Mouse (Mus musculus): Measurements from ENCODE around the gene Lpin1.
A peak's percentile ranks its signal among the peaks of the same experiment; 100 is the strongest.

Lpin1 gene

DNA sequence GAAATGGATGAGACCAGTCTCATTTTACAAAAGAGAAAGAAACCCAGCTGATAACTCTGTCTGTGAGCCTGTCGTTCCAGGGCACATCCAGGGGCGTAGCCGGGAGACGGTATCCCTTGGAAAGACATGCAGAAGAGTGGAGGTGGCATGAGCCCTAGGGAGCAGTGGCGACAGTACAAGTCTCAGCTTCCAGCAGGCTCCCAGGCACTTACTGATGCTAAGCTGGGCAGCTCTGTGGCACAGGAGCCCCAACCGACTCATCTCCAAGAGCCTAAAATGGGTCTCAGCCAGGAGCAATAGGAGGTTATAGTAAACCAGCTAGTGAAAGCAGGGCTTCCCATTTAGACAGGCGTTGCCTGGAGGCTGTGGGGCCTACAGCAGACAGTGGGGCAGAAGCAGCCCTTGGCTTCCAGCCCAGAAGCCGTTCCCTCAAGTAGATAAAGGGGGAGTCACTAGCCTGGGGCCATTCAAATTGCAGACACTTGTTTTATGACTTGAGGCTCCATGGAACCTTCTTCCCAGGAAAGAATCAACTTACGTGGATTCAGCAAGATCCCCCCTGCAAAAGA lies 33.0 kb downstream of the Lpin1 start:
- no peak for ATAC-seq (ENCODE audit: low TSS enrichment)

DNA sequence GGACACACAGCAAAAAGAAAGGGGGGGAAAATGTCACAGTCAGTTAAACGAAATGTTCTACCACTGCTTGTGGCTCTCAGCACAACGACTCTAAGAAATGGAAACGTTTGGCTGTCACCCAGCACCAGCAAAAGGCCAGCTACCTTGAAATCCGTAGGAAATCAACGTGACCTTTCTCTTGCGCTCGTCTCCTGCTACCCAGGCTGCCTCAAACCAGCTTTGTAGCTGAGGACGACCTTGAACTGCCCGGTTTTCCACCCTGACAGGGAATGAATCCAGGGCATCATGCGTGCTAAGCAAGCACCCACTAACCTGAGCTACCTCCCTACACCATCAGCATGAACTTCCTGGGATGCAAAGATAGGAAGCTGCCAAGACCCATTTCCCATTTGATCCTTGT lies 39.5 kb downstream of the Lpin1 start:
- ATAC-seq (ENCODE audit: low TSS enrichment): no peak

DNA sequence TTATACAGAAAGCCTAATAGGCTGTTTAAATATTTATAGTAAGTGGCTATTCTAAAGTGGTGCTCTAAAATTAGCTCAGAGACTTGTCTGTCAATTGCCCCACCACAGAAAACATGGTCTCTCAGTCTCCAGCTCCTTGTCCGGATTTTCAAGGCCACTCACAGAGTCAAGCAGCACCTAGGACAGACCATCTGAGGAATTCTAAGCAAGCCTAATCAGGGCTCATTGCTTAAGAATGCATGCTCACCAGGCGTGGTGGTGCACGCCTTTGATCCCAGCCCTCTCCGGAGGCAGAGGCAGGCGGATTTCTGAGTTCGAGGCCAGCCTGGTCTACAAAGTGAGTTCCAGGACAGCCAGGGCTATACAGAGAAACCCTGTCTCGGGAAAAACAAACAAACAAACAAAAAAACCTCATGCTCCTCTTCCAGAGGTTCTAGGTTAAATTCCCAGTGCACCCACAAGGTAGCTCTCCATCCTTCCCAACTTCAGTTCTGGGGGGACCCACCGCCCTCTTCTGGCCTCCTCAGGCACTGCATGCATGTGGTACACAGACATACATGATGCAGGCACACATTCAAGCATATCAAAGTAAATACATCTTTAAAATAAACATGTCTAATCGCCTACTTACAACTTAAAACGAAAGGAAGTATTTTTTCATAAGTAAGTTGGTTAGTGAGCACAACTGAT lies 40.2 kb downstream of the Lpin1 start:
- ATAC-seq (ENCODE audit: low TSS enrichment): no peak

- ATAC-seq (ENCODE audit: low TSS enrichment): peak; percentile 17; the same call in 1 of the 2 replicates
Observed at GRCm38 (mm10) chr12:16568936-16569650, 41.7 kb downstream of the Lpin1 start.

GRCm38 (mm10) chr12:16568496-16568895 lies 42.3 kb downstream of the Lpin1 start:
- ATAC-seq (ENCODE audit: low TSS enrichment): peak; percentile 83

- no peak for ATAC-seq (ENCODE audit: low TSS enrichment)
Observed at GRCm38 (mm10) chr12:16568090-16568489, 42.7 kb downstream of the Lpin1 start.

DNA sequence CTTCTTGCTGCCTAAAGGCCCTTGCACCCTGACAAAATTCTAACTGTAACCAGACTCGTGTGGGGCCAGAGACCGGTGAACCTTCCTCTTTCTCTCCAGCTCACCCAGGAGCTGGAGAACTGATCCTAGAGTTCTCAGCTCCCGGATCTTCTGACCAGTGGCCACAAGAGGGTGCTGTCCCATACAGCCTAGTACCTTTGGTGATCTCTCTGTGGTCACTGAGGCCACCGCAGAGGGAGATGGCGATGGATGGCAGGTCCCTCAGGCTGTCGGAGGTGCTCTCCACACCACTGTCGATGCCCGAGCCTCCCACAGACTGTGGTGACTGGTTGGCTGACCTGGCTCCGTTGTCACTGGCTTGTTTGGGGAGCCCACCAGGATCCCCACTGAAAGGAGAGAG lies 47.3 kb downstream of the Lpin1 start:
- peak; percentile 64; the same call in 1 of the 2 replicates for ATAC-seq (ENCODE audit: low TSS enrichment)

GRCm38 (mm10) chr12:16562647-16563046 lies 48.1 kb downstream of the Lpin1 start:
- no peak for ATAC-seq (ENCODE audit: low TSS enrichment)

- ATAC-seq (ENCODE audit: low TSS enrichment): no peak
Observed at GRCm38 (mm10) chr12:16562181-16562580, 48.6 kb downstream of the Lpin1 start.

DNA sequence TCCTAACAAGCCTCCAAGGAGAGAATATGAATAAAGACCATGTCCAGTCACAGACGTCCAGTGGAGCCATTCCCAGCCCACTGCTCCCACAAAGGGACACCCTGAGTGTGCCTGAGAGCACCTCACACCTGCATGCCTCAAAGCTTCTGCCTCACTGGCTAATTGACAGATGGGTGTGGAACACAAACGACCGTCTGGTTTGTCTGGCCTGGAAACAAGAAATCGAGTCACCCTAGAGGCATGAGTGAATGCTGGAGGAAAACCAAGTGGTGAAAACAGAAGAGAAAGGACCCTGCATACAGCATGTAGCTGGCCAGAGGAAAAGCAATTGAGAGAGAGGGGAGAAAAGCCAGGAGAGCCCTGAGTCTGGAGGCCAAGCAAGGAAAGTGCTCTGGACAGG lies 53.5 kb downstream of the Lpin1 start:
- ATAC-seq (ENCODE audit: low TSS enrichment): no peak

GRCm38 (mm10) chr12:16554171-16554570 lies 56.6 kb downstream of the Lpin1 start:
- no peak for ATAC-seq (ENCODE audit: low TSS enrichment)

DNA sequence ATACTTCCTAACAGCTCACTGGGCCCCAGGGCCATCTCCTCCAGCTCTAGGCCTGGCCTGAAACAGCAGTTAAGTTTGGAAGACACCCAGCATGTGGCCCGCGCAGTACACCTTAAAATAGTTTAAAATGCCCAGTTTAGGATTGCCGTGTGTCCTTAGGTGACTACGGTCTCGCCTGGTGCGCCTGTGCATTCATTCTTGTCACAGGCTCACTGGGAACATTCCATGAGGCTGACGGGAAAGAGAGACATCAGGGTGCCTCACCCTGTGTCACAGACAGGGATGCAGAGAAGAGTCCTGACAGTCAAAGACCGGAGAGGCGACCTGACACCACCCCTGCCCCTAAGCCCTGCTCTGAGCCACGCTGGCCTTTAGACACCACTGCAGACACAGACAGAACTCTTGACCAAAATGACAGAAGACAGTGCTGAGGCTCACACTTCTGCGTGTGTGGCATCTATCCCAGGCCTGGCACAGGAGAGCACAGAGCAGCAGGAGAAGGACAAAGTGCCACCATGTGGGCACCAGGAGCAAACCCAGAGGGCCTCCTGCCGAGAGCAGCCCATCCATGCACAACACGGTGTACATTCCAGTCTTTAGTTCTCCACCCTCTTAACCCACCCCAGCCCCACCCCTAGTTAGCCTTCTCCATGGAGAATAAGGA lies 58.5 kb downstream of the Lpin1 start:
- peak; percentile 29; the same call in 1 of the 2 replicates for ATAC-seq (ENCODE audit: low TSS enrichment)

GRCm38 (mm10) chr12:16550983-16551454 lies 59.7 kb downstream of the Lpin1 start:
- peak; percentile 69 for ATAC-seq (ENCODE audit: low TSS enrichment)

- no peak for ATAC-seq (ENCODE audit: low TSS enrichment)
Observed at GRCm38 (mm10) chr12:16548824-16549375, 61.9 kb downstream of the Lpin1 start.

DNA sequence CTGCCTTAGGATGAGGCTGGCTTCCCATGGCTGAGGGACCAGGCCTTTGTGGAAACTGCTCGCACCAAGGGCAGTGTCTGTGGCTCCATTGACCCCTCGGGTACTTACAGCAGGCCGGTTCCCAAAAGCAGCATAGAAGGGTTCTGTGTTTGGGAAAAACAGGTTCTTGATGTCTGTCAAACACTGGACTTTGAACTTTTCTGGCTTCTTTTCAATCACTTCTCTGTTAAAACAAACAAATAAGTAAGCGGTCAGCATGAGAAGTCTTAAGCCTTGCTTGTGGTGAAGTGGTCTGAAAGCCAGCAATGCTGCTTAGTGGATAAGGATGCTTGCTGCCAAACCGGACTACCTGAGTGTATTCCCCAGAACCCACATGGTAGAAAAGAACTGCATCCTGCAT lies 69.2 kb downstream of the Lpin1 start:
- ATAC-seq (ENCODE audit: low TSS enrichment): no peak

DNA sequence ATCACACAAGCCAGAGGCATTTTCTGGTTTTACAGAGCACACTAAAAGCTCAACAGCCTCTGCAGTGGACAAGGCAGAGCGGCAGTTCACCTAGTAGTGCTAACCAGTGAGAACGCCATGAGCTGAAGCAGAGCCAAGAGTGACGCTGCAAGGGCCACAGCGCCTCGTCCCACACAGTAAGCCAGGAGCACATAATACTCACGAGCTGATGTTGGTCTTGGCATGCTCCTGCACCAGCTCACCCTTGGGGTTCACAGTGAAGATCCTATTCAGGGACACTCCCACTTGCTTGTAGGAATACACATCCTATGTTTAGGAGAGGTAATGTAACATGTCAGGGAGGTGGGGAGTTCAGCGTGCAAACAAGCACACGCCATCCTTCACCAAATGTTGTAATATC lies 70.1 kb downstream of the Lpin1 start:
- no peak for ATAC-seq (ENCODE audit: low TSS enrichment)

DNA sequence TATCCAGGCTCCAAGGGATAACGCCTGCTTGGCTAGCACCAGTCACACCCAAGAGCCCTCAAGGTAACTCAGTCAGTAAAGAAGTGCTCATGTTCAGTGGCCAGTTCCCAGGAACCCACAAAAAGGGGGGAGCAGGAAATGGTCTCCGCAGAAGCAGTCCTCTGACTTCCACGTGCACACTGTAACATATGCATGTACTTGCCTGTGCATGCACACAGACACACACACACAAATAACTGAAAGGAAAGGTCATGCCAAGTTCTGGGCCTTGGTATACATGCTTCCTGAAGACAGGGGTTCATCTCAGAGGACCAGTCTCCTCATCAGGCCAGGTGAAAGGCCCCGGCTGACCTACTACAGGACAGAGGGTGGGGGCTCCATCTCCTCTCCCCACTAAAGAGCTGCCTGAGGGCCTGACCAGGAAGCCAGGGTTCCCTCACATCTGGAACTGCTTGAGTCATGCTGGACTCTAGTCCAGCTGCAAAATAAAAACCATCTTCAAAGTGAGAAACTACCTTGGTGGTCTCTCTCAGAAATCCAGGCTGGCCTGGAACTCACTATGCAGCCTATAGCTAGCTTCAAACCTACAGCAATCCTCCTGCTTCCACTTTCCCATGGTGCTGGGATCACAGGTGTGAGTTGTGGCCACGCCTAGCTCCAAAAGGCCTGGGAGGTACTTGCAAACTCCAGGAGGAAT lies 70.7 kb downstream of the Lpin1 start:
- ATAC-seq (ENCODE audit: low TSS enrichment): no peak

DNA sequence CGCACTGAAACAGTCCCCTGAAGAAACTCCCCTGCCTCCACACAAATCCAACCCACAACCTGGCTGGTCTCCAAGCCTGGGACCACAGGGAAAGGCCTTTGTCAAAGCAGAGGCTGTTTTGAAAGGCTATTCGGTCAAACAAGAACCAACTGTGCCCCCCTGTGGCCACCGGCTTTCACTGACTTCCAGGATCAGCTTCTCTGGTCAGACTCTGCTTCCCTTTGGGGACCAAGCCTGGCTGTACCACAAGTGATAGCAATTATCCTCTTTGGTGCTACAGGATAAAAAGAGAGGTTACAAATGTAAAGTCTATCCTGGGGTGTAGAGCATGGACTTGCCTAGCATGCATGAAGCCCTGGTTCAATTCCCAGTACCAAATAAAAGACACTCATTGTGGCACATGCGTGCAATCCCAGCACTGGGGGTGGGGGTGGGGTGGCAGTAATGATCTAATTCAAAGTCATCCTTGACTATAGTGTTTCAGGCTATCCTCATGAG lies 77.4 kb downstream of the Lpin1 start:
- peak; percentile 89 for ATAC-seq (ENCODE audit: low TSS enrichment)

GRCm38 (mm10) chr12:16532860-16533230 lies 77.9 kb downstream of the Lpin1 start:
- ATAC-seq (ENCODE audit: low TSS enrichment): 0 out of 2 replicates have a peak, but pooled peaks have one; percentile 11

DNA sequence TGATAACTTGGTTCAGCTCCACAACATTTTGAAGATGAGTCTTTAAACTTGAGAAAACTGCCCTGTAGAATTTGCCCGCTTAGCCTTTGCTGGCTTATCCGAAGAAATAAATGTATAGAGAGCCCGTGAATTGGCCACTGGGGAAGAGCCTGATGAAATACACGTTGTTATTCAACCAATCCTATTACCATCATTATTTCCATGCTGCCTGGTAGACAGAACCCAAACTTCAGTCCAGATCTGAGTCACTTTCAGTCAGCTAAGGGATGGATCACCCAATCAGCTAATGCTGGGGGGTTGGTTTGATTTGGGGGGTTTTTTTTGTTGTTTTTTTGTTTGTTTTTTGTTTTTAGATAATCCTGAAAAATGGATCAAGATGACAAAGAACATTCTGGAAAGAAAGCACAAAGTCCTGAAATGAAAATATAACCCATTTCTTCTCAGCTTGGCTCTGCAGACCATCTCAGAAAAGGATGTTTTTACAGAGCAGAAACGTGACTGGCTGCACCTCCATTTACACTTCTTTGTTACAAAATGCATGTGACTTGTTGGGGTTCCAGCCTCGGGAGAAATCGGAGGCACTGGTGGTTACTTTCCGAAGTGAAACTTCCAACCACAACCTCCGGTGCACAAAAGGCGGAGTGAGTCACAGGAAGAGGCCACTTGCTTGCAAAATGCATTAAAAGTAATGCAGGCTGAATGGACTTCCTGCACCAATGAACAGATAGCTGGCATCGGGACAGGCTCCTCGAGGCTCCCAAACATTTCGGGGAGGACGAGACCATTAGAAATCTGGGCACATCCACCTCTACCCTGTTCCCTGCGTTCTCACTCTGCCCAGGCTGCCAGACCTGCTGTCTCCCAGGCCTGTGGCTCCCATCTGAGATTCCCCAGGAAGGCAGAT lies 78.6 kb downstream of the Lpin1 start:
- 0 out of 2 replicates have a peak, but pooled peaks have one; percentile 8 for ATAC-seq (ENCODE audit: low TSS enrichment)
